Mouse (Mus musculus) lung, adult 2 months (tissue): Measurements from ENCODE around the gene Fhdc1.

Source experiments
- CTCF ChIP-seq: fragments of 200-500 bp; IDR thresholded peaks from 2 replicates; pipeline ENCODE4 v1.5.1; 2011; ENCODE audit warnings: mild to moderate bottlenecking, low read length, control low read depth; ENCODE audit not compliant: insufficient read depth
- POLR2A ChIP-seq: fragments of 200-500 bp; IDR thresholded peaks from 2 replicates; pipeline ENCODE4 v1.6.1; 2011; ENCODE audit warnings: low read depth, mild to moderate bottlenecking, control low read depth, low read length, borderline replicate concordance; ENCODE audit errors: extremely low read depth

- no peak for TF ChIP-seq CTCF
- no peak for TF ChIP-seq POLR2A
These were observed 5.1 kb downstream of the Fhdc1 start for GRCm38 (mm10) chr3:84474981-84475775.
